Mouse (Mus musculus) limb, embryonic 14.5 days (tissue): ENCODE data around the gene Smco3. TPM values are rescaled to one million over a fixed set of nuclear protein-coding genes. Genes with fewer than 3 reads are reported as not detected.

ENCODE experiments used
- ATAC-seq: fragments of 200-750 bp; cut with Nextera tagmentation; 2 replicates; pipeline ENCODE4 v1.8.0; 2017; ENCODE audit warnings: low read depth, moderate number of reproducible peaks, moderate TSS enrichment; ENCODE audit not compliant: low FRiP score
- DNase-seq: peaks from one replicate; pipeline ENCODE4 v3.0.0-alpha.2; 2015; ENCODE audit warnings: low spot score
- H3K27ac ChIP-seq: fragments of 300-500 bp; sonication (generic); replicated peaks from 2 replicates; pipeline ENCODE4 v1.5.1; 2014; ENCODE audit warnings: low read depth, mild to moderate bottlenecking, low read length, moderate library complexity, mixed read lengths
- H3K27me3 ChIP-seq: fragments of 300-500 bp; sonication (generic); 2 replicates; pipeline ENCODE4 v1.6.1; 2014; ENCODE audit warnings: low read length, mixed read lengths; ENCODE audit not compliant: control insufficient read depth, insufficient read depth
- H3K36me3 ChIP-seq: fragments of 300-500 bp; sonication (generic); 2 replicates; pipeline ENCODE4 v1.6.1; 2014; ENCODE audit warnings: mild to moderate bottlenecking, low read length, moderate library complexity, mixed read lengths; ENCODE audit not compliant: control insufficient read depth, insufficient read depth
- H3K4me1 ChIP-seq: fragments of 300-500 bp; sonication (generic); 2 replicates; pipeline ENCODE4 v1.6.1; 2014; ENCODE audit warnings: antibody characterized with exemption, low read length, mixed read lengths; ENCODE audit not compliant: control insufficient read depth, insufficient read depth
- H3K4me2 ChIP-seq: fragments of 300-500 bp; sonication (generic); replicated peaks from 2 replicates; pipeline ENCODE4 v1.6.1; 2014; ENCODE audit warnings: low read depth, mild to moderate bottlenecking, low read length, moderate library complexity; ENCODE audit not compliant: severe bottlenecking
- H3K4me3 ChIP-seq: fragments of 300-500 bp; sonication (generic); replicated peaks from 2 replicates; pipeline ENCODE4 v1.5.1; 2014; ENCODE audit warnings: low read length
- H3K9ac ChIP-seq: fragments of 300-500 bp; sonication (generic); 2 replicates; pipeline ENCODE4 v1.6.1; 2014; ENCODE audit warnings: mild to moderate bottlenecking, low read depth, low read length, moderate library complexity; ENCODE audit not compliant: severe bottlenecking
- H3K9me3 ChIP-seq: fragments of 300-500 bp; sonication (generic); 2 replicates; pipeline ENCODE4 v1.6.1; 2016; ENCODE audit warnings: low read length; ENCODE audit not compliant: control insufficient read depth
- POLR2A ChIP-seq: fragments of 200-500 bp; IDR thresholded peaks from 2 replicates; pipeline ENCODE4 v1.8.0; 2012; ENCODE audit warnings: inconsistent platforms, mild to moderate bottlenecking, moderate library complexity, borderline replicate concordance; ENCODE audit not compliant: insufficient read depth, insufficient read length; ENCODE audit errors: extremely low read depth
- WGBS: fragments of 180-500 bp; shearing (Covaris S2); extraction: QIAGEN DNeasy Blood & Tissue Kit; methylation state at CpG from one replicate; pipeline ENCODE4 v1.1.7; 2014; 5-methylcytosine and 5-hydroxymethylcytosine counted together
- polyA plus RNA-seq, 2 experiments: library from polyadenylated mRNA; depleted of rRNA in 1 of 2; stranded (reverse) in 1 of 2; unstranded in 1 of 2; fragments of >200 nt; fragmentation: Nextera tagmentation in 1 of 2; extraction: Ambion mirVana in 1 of 2; gene quantifications; 2 replicates each; pipeline versions ENCODE4 v1.2.1 to v1.2.3; 2012 to 2014

Gene Smco3
- polyA plus RNA-seq, 2 experiments, result 0.97 to 1.4 TPM

DNA sequence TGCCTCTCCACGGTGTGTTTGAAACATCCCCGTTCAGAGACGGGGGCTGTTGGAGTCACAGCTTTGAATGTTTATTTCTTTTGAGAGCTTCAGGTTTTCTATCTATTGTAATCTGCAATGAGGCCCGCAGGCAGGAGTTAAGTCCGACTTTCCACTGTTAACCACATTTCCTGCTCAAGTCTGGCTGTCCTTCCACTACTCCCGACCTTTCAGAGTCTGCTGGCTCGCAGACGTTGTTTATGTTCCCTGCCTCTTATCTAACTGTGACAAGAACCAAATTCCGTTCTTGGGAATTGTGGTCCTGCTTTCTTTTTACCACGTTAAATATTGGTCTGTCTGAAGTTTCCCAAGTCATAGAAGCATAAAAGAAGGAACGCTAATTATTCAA lies 22.6 kb upstream of the Smco3 start:
- no peaks in the 10 kb centered on the region for H3K9me3 ChIP-seq
- H3K27ac ChIP-seq, result no peak overlapping the region
- H3K27me3 ChIP-seq, result no peaks in the 10 kb centered on the region
- H3K9ac ChIP-seq, result no peak overlapping the region
- peaks cover 15% of the 10 kb centered on the region for H3K4me1 ChIP-seq
- ATAC-seq (no peak), DNase-seq (no peak)
- H3K4me3 ChIP-seq, result no peak overlapping the region
- WGBS, result 28% methylated on average over 11 of the region's 11 CpGs
- no peaks in the 10 kb centered on the region for H3K36me3 ChIP-seq
- H3K4me2 ChIP-seq, result no peak overlapping the region
- TF ChIP-seq POLR2A, result no peak

DNA sequence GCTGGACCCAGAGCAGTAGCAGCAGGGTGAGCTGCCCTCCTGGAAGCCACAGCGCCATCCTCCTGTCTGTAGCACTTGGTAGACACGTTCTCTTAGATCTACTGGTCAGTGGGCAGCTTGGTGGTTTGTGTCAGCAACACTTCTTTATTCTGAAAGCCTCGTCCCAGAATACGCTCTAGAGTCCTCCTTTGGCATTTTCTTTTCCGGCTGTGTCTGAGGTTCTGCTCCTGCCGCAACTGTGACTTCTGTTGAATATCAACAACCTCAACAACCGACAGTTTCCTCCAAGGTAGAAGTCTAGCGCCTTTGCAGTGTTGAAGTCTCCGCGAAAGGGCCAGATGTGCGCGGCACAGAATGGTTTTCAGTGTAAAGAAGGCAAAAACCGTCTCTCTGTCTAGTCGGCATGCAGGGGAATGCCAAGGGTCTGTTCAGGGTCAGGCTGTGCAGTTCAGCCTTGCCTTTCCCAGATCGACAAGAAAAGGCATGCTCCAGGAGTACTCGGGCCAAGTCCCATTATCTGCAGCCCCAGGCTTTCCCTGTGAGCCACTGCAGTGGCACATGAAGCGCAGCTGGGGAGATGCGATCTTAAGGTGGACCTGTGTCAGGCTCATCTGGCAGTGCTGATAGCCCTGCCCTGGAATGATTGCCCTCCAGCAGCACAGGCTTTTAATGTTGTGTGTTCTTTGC lies 22.1 kb upstream of the Smco3 start, which contains the start of gene Art4:
Gene Art4, minus strand, starts transcription at position 548 of the 687 bp plus-strand sequence.
- no peak for TF ChIP-seq POLR2A
- Histone ChIP-seq H3K4me3 (peak within 1 kb of the TSS; percentile 7; the same call in 1 of the 2 replicates), H3K4me2 (no peak within 1 kb of the TSS; the same call in 1 of the 2 replicates), H3K4me1 (peaks cover 19% of the 10 kb centered on the region), H3K36me3 (no peaks in the 10 kb centered on the region), H3K9me3 (no peaks in the 10 kb centered on the region), H3K27ac (0 out of 2 replicates have a peak within 1 kb of the TSS, but pooled peaks have one; percentile 28), H3K27me3 (no peaks in the 10 kb centered on the region), H3K9ac (no peak within 1 kb of the TSS; the same call in 1 of the 2 replicates)
- 60% methylated on average over 18 of the region's 18 CpGs for WGBS
- ATAC-seq, result no peak
- no peak for DNase-seq

GRCm38 (mm10) chr6:136856071-136856636 lies 20.9 kb upstream of the Smco3 start:
- peaks cover 19% of the 10 kb centered on the region for H3K4me1 ChIP-seq
- H3K36me3 ChIP-seq, result no peaks in the 10 kb centered on the region
- no peaks in the 10 kb centered on the region for H3K27me3 ChIP-seq
- peak overlapping the region; percentile 21; the same call in 1 of the 2 replicates for H3K4me2 ChIP-seq
- WGBS, result 40% methylated on average over 14 of the region's 14 CpGs
- H3K9ac ChIP-seq, result no peak overlapping the region
- ATAC-seq (no peak), DNase-seq (no peak)
- H3K4me3 ChIP-seq, result peak overlapping the region; percentile 16; the same call in 1 of the 2 replicates
- H3K9me3 ChIP-seq, result no peaks in the 10 kb centered on the region
- no peak for TF ChIP-seq POLR2A
- H3K27ac ChIP-seq, result peak overlapping the region; percentile 67

DNA sequence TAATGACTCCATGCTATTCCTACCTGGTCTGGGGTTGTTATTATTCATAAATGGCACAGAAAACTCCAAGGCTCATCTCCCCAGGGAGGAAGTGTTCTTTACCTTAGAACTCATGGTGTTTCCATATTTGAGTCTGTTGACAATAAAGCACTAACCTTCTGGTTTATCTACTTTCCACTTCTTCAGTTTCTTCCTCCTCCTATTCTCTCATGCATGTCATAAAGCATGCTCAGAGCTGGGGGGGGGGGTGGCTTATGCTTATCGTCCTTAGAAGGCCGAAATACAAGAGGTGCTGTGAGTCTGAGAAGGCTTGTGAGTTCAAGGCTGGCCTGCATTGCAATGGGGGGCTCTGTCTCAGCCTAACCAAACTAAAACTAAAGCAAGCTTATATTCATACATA lies 19.9 kb upstream of the Smco3 start:
- DNase-seq (no peak), ATAC-seq (no peak)
- 83% methylated on average over 2 of the region's 2 CpGs for WGBS
- H3K4me3 ChIP-seq, result no peak overlapping the region
- no peak for TF ChIP-seq POLR2A
- H3K36me3 ChIP-seq, result no peaks in the 10 kb centered on the region
- no peaks in the 10 kb centered on the region for H3K9me3 ChIP-seq
- H3K27me3 ChIP-seq, result no peaks in the 10 kb centered on the region
- H3K9ac ChIP-seq, result no peak overlapping the region
- H3K4me2 ChIP-seq, result no peak overlapping the region
- no peak overlapping the region for H3K27ac ChIP-seq
- peaks cover 19% of the 10 kb centered on the region for H3K4me1 ChIP-seq

GRCm38 (mm10) chr6:136854361-136854781 lies 19.1 kb upstream of the Smco3 start:
- no peak for DNase-seq
- Histone ChIP-seq H3K27me3 (no peaks in the 10 kb centered on the region), H3K4me3 (no peak overlapping the region), H3K9ac (no peak overlapping the region), H3K4me2 (no peak overlapping the region), H3K4me1 (peaks cover 19% of the 10 kb centered on the region), H3K9me3 (no peaks in the 10 kb centered on the region), H3K27ac (no peak overlapping the region), H3K36me3 (no peaks in the 10 kb centered on the region)
- 81% methylated on average over 11 of the region's 11 CpGs for WGBS
- no peak for ATAC-seq
- TF ChIP-seq POLR2A, result no peak
